Mouse (Mus musculus) skeletal muscle tissue, adult 2 months (tissue): ENCODE measurements around the gene Hipk2.

Source experiments
- DNase-seq: peaks from one replicate; pipeline ENCODE4 v3.0.0-alpha.2; 2012; ENCODE audit warnings: low read depth, low spot score

The Hipk2 gene

DNA sequence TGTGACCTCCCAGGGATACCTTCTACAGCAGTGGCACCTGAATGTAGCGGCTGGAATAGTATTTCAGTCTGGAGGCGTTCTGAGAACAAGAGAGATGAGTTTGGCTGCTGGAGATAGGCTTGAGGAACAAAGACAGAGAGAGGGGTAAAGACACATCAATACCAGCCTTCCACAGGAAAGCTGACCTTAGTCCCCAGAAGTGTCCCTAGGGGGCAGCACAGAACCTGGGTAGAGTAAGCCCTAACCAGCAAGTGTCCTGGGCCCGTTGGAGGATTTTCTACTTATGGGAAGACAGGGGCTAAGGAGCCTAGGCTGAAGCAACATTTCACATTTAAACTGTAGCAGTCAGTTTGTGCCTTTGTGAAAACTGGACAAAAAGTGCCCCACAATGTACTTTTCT, 226.4 kb downstream of the Hipk2 start:
- DNase-seq, result no peak
